Comparison of ENCODE assay signal across 1 mouse cellular context in the genomic region with DNA sequence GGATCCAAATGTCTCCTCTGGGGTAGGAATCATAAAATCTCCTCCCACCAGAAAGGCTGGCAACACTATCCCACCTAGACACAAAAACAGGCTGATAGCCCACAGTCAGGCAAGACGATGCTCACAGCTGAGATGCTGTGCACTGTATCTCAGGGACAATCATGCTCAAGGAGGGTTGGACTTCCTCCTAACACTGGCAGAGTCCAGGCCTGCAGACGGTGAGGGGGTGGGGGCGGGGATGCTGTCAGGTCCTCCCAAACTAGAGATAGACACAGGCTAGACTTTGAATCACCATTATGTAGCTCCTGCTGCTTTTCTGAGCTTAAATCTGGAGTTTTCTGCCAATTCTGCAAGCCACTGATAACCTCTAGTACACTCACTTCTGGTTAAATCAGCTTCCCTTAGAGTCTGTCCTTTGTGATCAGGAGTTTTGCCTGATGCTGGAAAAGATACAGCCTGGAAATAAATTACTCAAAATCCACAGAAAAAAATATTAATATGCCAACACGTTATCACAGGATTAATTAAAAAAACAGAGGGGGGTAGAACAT.
TF ChIP-seq lines count a peak whose summit lies in the region.

No protein-coding gene starts in this region.

TF ChIP-seq in MEL, 35 proteins besides CTCF, POLR2A, EP300 and RAD21 (continued from another document):
- TF ChIP-seq MAFK (IDR thresholded peaks at IDR 0.05; ENCODE audit: borderline replicate concordance, low read depth, low read length) (no peak), MAZ (IDR thresholded peaks at IDR 0.05; ENCODE audit: low read depth, low read length) (no peak), ELF1 (IDR thresholded peaks at IDR 0.05; ENCODE audit: low read depth, low read length) (no peak), SMC3 (IDR thresholded peaks at IDR 0.05; ENCODE audit: low read depth, low read length) (no peak), BHLHE40 (IDR thresholded peaks at IDR 0.05; ENCODE audit: borderline replicate concordance, low read depth, low read length) (0 out of 2 replicates have a peak, but pooled peaks have one; percentile 18), E2F4 (IDR thresholded peaks at IDR 0.05; ENCODE audit: borderline replicate concordance, low read depth, low read length) (no peak), RCOR1 (IDR thresholded peaks at IDR 0.05; ENCODE audit: low read depth, low read length) (peak; percentile 89), CHD1 (IDR thresholded peaks at IDR 0.05; ENCODE audit: low read depth, low read length) (no peak), ZC3H11A (IDR thresholded peaks at IDR 0.05; ENCODE audit: low read depth, low read length) (no peak), NRF1 (IDR thresholded peaks at IDR 0.05; ENCODE audit: insufficient read depth, low read depth, low read length, poor library complexity, severe bottlenecking) (no peak), SIN3A (IDR thresholded peaks at IDR 0.05; ENCODE audit: low read length) (peak; percentile 15; the same call in 1 of the 2 replicates), POLR2AphosphoS2 (IDR thresholded peaks at IDR 0.05; ENCODE audit: low read length) (no peak), NELFE (IDR thresholded peaks at IDR 0.05; ENCODE audit: low read depth, low read length) (no peak), MEF2A (IDR thresholded peaks at IDR 0.05; ENCODE audit: extremely low read depth, insufficient replicate concordance, low read depth, low read length, poor library complexity, severe bottlenecking) (no peak), ETS1 (IDR thresholded peaks at IDR 0.05; ENCODE audit: low read depth, low read length) (0 out of 2 replicates have a peak, but pooled peaks have one; percentile 11), KAT2A (conservative IDR thresholded peaks at IDR 0.05; ENCODE audit: low read depth, low read length) (no peak), POLR2AphosphoS5 (IDR thresholded peaks at IDR 0.05; ENCODE audit: borderline replicate concordance, low read depth, low read length) (no peak), TCF12 (IDR thresholded peaks at IDR 0.05; ENCODE audit: low read depth, low read length) (peak; percentile 65; the same call in 1 of the 2 replicates), JUND (IDR thresholded peaks at IDR 0.05; ENCODE audit: low read depth, low read length) (no peak), GATA1 (IDR thresholded peaks at IDR 0.05; ENCODE audit: low read depth, low read length) (peak; percentile 74), GABPA (IDR thresholded peaks at IDR 0.05; ENCODE audit: low read depth, low read length) (no peak), CHD2 (IDR thresholded peaks at IDR 0.05; ENCODE audit: low read length) (no peak)
TF ChIP-seq in MEL: peak in this region for 8.
